In genomic region chr17:70997836-70998235, GRCm38 (mm10) we compare ENCODE assay signal across 19 mouse cellular contexts. TPM values are rescaled to one million over a fixed set of nuclear protein-coding genes. Genes with fewer than 3 reads are reported as not detected.
A peak's percentile ranks its signal among the peaks of the same experiment; 100 is the strongest.
DNase-seq lines count a peak whose midpoint lies in the region; ATAC-seq and TF ChIP-seq lines count a peak whose summit lies in the region.
"Had no signal": no experiment of that assay in that cellular context is flagged by ENCODE, and none has a peak within 500 bp of the region (broad histone marks: within the 10 kb centered on the region; RNA-seq: fewer than 3 reads in every experiment).

No protein-coding gene starts in this region.

- H3K9ac ChIP-seq in heart, embryonic 13.5 days: peak overlapping the region; percentile 73
- H3K9ac ChIP-seq: embryonic facial prominence, embryonic 15.5 days; hindbrain, embryonic 12.5 days; liver, embryonic 13.5 days; stomach, embryonic 15.5 days had no signal

- ATAC-seq in megakaryocyte, adult 5-6 weeks (ENCODE audit: poor library complexity, severe bottlenecking): no peak
- no peak for ATAC-seq in heart, embryonic 13.5 days (ENCODE audit: extremely low read depth, insufficient number of reproducible peaks, low FRiP score, low TSS enrichment)
- ATAC-seq: midbrain, embryonic 16.5 days had no signal

- TF ChIP-seq CTCF in kidney, adult 2 months (conservative IDR thresholded peaks at IDR 0.05; ENCODE audit: insufficient read depth, insufficient read length, low read depth, low read length): no peak

- WGBS in kidney, adult 2 months: 33% methylated on average over 6 of the region's 6 CpGs
- 17% methylated on average over 6 of the region's 6 CpGs for WGBS in heart, embryonic 13.5 days

- DNase-seq in kidney, adult 2 months: no peak
- DNase-seq in kidney, postnatal 14 days: no peak
- no peak for DNase-seq in c-Kit-positive CD71-positive TER-119-positive erythroid progenitor cells, embryonic 14.5 days (ENCODE audit: low spot score)
- DNase-seq in layer of hippocampus, postnatal 14 days (ENCODE audit: low spot score in 2 of 2): no peak
- DNase-seq: adrenal gland, postnatal 14 days; cerebellum, adult 11-12 months; cerebellum, postnatal 14 days; liver, embryonic 13.5 days; right cerebral cortex, postnatal 25 days; thymus, adult 18-20 months; thymus, postnatal 4 days had no signal

- no peaks in the 10 kb centered on the region for H3K9me3 ChIP-seq in megakaryocyte, embryonic 14.5 days
- H3K9me3 ChIP-seq in heart, embryonic 13.5 days: no peaks in the 10 kb centered on the region
- H3K9me3 ChIP-seq: embryonic facial prominence, embryonic 15.5 days; hindbrain, embryonic 12.5 days; liver, embryonic 13.5 days; stomach, embryonic 15.5 days had no signal

- TF ChIP-seq POLR2A in kidney, adult 2 months (IDR thresholded peaks at IDR 0.05; ENCODE audit: low read depth, low read length): no peak

- no peak overlapping the region for H3K4me3 ChIP-seq in kidney, adult 2 months (ENCODE audit: insufficient read depth, low read depth, low read length)
- peak overlapping the region; percentile 79 for H3K4me3 ChIP-seq in megakaryocyte, embryonic 14.5 days (replicated peaks)
- peak overlapping the region; percentile 38 for H3K4me3 ChIP-seq in heart, embryonic 13.5 days
- H3K4me3 ChIP-seq: embryonic facial prominence, embryonic 15.5 days; hindbrain, embryonic 12.5 days; layer of hippocampus, adult 2 months; liver, embryonic 13.5 days; stomach, embryonic 15.5 days had no signal

- peak overlapping the region; percentile 76 for H3K27ac ChIP-seq in kidney, adult 2 months (ENCODE audit: insufficient read depth, low read depth, low read length)
- peak overlapping the region; percentile 96 for H3K27ac ChIP-seq in heart, embryonic 13.5 days (replicated peaks)
- H3K27ac ChIP-seq: hindbrain, embryonic 12.5 days; layer of hippocampus, adult 2 months; liver, embryonic 13.5 days; stomach, embryonic 15.5 days had no signal

- H3K4me1 ChIP-seq in kidney, adult 2 months (ENCODE audit: control insufficient read depth, insufficient read depth, low read length): peaks cover 20% of the 10 kb centered on the region; the same call in 1 of the 2 replicates
- H3K4me1 ChIP-seq in megakaryocyte, embryonic 14.5 days: peaks cover 64% of the 10 kb centered on the region
- H3K4me1 ChIP-seq in heart, embryonic 13.5 days: peaks cover 74% of the 10 kb centered on the region

- H3K27me3 ChIP-seq in kidney, adult 2 months (replicated peaks; ENCODE audit: control insufficient read depth, insufficient read depth, low read length): no peaks in the 10 kb centered on the region
- H3K27me3 ChIP-seq in megakaryocyte, embryonic 14.5 days (replicated peaks): no peaks in the 10 kb centered on the region
- no peaks in the 10 kb centered on the region for H3K27me3 ChIP-seq in heart, embryonic 13.5 days (replicated peaks)
- H3K27me3 ChIP-seq: embryonic facial prominence, embryonic 15.5 days; hindbrain, embryonic 12.5 days; liver, embryonic 13.5 days; stomach, embryonic 15.5 days had no signal

- peak overlapping the region; percentile 79 for H3K4me2 ChIP-seq in heart, embryonic 13.5 days
- H3K4me2 ChIP-seq: embryonic facial prominence, embryonic 15.5 days; hindbrain, embryonic 12.5 days; liver, embryonic 13.5 days; stomach, embryonic 15.5 days had no signal

- H3K36me3 ChIP-seq in kidney, adult 2 months (ENCODE audit: control insufficient read depth, insufficient read depth, low read length): peaks cover 5% of the 10 kb centered on the region; the same call in 1 of the 2 replicates
- peaks cover 60% of the 10 kb centered on the region for H3K36me3 ChIP-seq in megakaryocyte, embryonic 14.5 days (replicated peaks; ENCODE audit: low read length)
- H3K36me3 ChIP-seq in heart, embryonic 13.5 days: peaks cover 49% of the 10 kb centered on the region

RNA-seq across cellular contexts. Expression of gene Myom1, which starts 4.6 kb away (rescaled TPM):
- polyA plus RNA-seq in kidney, adult 2 months (2012; rRNA removed): 2.8 and 4.3 TPM in 2 replicates
- 8.2 and 12.3 TPM in 2 replicates for polyA plus RNA-seq in megakaryocyte, embryonic 14.5 days (2012; ENCODE audit: insufficient read depth, low replicate concordance)
- 0.07 and 0.11 TPM in 2 replicates for total RNA-seq in megakaryocyte, adult 5-6 weeks (2015)
- 0.44 and 0.69 TPM in 2 replicates for total RNA-seq in megakaryocyte, adult 5-6 weeks (2017)
- 156 and 169 TPM in 2 replicates for polyA plus RNA-seq in heart, embryonic 13.5 days (2015; fragmentation: Nextera tagmentation; extraction: Ambion mirVana)
- 1 to 10 TPM; 2.9 to 4.5 TPM for total RNA-seq in layer of hippocampus, postnatal 14 days (2021)

RNA-seq across cellular contexts. Expression of gene Myl12a, which starts 4.8 kb away (rescaled TPM):
- 119 and 160 TPM in 2 replicates for polyA plus RNA-seq in kidney, adult 2 months (2012; rRNA removed)
- 12.3 and 26.2 TPM in 2 replicates for polyA plus RNA-seq in megakaryocyte, embryonic 14.5 days (2012; ENCODE audit: insufficient read depth, low replicate concordance)
- 445 and 515 TPM in 2 replicates for total RNA-seq in megakaryocyte, adult 5-6 weeks (2015)
- total RNA-seq in megakaryocyte, adult 5-6 weeks (2017): 230 and 278 TPM in 2 replicates
- polyA plus RNA-seq in heart, embryonic 13.5 days (2015; fragmentation: Nextera tagmentation; extraction: Ambion mirVana): 728 and 793 TPM in 2 replicates
- 10 to 100 TPM; 52.0 to 59.0 TPM for total RNA-seq in layer of hippocampus, postnatal 14 days (2021)

Comparison
In these comparisons a context has a peak if more than half of its experiments do, and no peak if none do; other contexts are left out.
1. RNA of gene Myom1, which starts 4.6 kb away (polyA plus RNA-seq): 156 to 169 TPM in heart, embryonic 13.5 days; 8.2 to 12.3 TPM in megakaryocyte, embryonic 14.5 days and 2.8 to 4.3 TPM in kidney, adult 2 months; every median in the first group is over 10 times any median in the second.